Mouse (Mus musculus) lung, postnatal 10 days (tissue): ENCODE measurements at regions not wholly inside any gene's neighbourhood (a gene's known extent, or its start where the extent isn't known, plus 50 kb on each side); places are given as distances from the start of the nearest gene placed in this dataset.

Source experiments
- DNase-seq: peaks from one replicate; pipeline ENCODE4 v3.0.0; 2021

DNA sequence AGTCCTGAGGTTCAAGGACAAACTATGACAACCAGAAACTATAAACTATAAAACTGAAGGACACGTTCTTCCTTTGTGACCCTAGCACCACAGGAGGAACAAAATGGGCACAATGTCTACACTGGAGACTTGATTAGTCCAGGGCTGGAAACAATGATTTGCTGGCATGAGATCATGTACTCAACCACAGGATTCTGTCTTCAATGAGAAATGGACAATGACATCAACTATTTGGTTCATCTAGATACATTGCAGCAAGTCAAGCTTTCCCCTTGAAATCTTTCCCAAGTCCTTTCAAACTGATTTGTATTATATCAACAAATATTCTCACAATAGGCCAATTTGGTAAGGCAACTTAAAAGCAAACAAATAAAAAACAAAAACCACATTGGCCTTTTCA lies 98.6 kb upstream of the Fn1 start:
- DNase-seq: no peak

DNA sequence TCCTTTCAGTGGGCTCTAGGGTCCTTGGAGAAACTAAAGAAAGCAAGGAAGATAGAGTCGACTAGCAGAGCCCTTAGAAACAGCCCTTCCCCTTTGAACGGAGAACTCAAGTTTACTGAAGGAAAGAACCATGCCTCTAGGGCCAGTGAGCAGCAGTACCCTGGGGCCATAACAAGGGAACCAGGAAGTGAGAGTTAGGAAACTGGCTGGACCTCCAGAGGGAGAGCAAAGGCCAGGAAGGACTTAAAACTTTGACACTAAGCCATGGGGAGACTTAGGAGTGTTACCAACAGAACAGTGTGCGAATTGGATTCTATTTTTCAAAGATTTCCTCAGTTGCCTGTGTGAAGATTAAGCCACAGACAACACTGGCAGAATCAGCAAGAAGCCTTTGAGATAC lies 82.6 kb upstream of the Fn1 start:
- DNase-seq: no peak

DNA sequence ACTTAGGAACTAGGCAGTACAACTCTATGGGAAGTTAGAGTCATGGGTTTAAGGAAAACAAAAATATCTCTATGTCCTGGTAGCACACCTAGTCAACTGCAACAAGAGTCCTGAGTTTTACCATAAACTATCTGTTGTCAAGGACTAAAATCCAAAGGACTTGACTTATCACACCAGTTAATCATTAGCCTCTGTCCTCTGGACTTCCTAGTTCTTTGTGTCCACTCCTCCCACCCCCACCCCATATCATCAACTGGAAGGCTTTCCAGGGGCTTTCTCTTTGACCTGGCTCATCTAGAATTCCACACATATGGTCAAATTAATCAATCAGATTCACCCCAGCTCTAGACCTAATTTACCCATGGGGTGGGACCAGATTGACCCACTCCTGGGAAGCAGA lies 78.6 kb upstream of the Fn1 start:
- DNase-seq: no peak

DNA sequence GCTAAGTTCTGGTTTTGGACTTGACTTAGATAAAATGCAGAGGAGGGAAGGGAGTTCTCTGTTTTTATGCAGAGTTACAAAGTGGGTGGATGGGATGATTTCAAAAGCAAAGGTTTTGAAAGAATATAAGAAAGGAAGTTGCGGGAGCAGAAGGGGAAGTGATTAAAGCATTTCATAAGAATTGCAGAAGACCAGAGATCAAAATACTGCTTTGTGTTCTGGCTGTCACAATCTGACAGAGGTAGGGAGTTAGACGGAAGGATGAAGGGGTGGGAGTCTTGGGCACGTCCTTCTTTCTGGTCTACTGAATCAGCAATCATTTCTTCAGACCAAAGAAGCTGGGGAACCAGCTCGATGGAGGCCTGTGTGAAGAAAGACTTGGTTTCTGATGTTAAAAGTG lies 78.0 kb upstream of the Fn1 start:
- DNase-seq: no peak

DNA sequence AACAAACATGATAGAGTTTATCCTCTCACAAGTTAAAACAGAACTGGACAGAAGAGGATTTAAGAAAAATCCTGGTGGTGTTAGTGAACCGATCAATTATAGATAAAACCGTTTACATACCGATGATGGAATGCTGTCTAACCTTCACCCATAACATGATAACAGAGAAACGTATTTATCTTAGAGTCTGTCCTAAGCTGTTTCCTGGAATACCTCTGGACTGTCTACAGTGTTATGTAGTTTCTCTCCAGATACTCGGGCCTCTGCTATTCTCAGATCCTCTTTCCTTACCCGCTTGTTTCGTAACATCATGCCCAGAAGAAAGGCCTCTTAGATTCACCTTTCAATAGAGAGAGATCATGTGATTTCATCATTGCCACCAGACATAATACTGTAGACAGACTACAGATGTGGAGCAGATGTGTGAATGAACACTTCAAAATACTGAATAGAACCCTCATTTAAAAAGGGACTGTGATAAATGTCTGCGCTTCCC lies 75.9 kb upstream of the Fn1 start:
- no peak for DNase-seq

DNA sequence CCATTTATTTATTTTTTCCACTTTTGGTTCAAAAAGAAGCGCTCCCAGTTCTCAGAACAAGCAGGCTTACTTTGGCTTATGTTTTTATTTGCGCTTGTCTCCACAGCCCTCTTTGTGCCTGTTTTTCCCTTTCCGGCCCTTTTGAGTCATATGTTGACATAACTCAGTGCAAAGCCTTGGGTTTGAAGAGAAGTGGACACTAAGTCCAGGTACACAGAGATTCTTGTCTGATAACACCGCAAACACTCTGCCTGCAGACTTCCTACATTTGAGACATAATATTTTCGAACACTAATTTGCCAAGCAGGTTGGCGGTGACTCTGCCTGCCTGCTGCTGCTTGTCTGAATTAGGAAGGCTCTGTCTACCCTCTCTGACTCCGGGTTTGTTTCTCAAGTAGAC lies 70.8 kb upstream of the Fn1 start:
- DNase-seq: no peak

DNA sequence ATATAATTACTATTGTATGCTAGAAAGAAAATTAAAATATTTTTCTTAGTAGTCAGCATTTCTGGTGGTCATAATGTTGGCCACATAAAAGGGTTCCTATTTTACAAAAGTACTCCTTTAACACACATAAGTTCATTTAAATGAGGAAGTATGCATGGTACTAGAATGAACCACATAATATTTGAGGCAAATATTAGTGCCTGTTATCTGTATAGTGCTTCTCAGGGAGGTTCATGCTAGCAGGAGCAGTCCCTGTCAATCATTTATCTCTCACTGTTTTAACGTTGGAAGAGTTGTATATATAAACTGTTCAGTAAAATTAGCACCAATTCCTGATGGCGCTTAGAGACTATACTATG lies 70.0 kb upstream of the Fn1 start:
- DNase-seq: no peak

DNA sequence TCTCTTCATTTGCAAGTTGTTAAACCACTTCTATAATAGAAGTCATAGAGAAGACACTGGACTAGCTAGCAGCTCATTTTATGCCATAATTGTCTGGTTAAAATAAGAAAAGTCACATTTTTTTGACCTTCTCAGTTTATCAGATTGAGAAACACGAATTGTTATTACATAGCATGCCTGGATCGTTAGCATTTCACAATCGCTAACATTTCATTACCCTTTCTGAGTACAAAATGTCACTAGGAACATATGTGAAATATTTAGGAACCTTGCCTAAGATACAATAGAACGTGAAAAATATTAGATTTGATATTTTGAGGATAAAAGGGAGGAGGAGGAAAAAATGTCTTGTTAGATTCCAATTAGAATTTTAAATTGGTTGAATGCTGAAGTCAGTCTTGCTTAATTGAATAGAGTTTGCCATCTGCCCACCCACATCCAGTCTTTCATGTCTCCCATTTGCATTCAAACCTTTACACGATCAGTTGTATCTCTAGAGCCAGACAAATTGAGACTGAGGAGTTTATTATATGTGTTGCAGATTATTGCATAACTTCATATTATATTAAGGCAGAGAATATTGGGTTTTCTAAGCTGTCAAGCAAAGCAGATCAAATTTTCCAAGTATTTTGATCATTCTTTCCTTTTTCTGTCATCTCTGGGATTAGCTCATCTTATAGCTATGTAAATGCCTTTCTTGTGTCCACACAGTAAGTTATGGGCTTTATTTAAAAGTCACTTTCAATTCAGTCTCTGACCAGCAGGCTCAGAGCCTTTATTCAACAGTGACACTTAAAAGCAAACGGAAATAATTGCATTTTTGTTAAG lies 69.4 kb upstream of the Fn1 start:
- DNase-seq: no peak
